Mouse (Mus musculus) lung, postnatal 4 days (tissue): ENCODE measurements around the gene Pcbp4.
A peak's percentile ranks its signal among the peaks of the same experiment; 100 is the strongest.

Experiments
- DNase-seq, 2 experiments: peaks; one replicate each; pipeline ENCODE4 v3.0.0; 2021

The Pcbp4 gene

GRCm38 (mm10) chr9:106453271-106454070 is at the start of gene Pcbp4:
Gene Pcbp4, plus strand, starts transcription at chr9:106453291.
- peak; percentile 65 to 82 for DNase-seq

- peak; percentile 58 to 87 for DNase-seq
These were observed 47.8 kb upstream of the Pcbp4 start for GRCm38 (mm10) chr9:106405275-106405674.

GRCm38 (mm10) chr9:106406443-106407078 is 46.5 kb upstream of the Pcbp4 start:
- peak; percentile 49 to 71 for DNase-seq

GRCm38 (mm10) chr9:106409096-106409495 is 44.0 kb upstream of the Pcbp4 start:
- DNase-seq: no peak

- no peak for DNase-seq
These were observed 42.9 kb upstream of the Pcbp4 start for GRCm38 (mm10) chr9:106410086-106410650.

GRCm38 (mm10) chr9:106411091-106411594 is 41.9 kb upstream of the Pcbp4 start:
- no peak for DNase-seq

- DNase-seq: no peak
These were observed 41.4 kb upstream of the Pcbp4 start for GRCm38 (mm10) chr9:106411729-106412128.

GRCm38 (mm10) chr9:106412210-106412609 is 40.9 kb upstream of the Pcbp4 start:
- DNase-seq: no peak

GRCm38 (mm10) chr9:106413606-106414005 is 39.5 kb upstream of the Pcbp4 start:
- no peak for DNase-seq

GRCm38 (mm10) chr9:106416826-106417225 is 36.3 kb upstream of the Pcbp4 start:
- no peak for DNase-seq

- peak; percentile 84 to 88 for DNase-seq
These were observed 35.1 kb upstream of the Pcbp4 start for GRCm38 (mm10) chr9:106417841-106418625.

GRCm38 (mm10) chr9:106420608-106421007 is 32.5 kb upstream of the Pcbp4 start:
- DNase-seq: no peak

GRCm38 (mm10) chr9:106421033-106421864 is 31.8 kb upstream of the Pcbp4 start:
- DNase-seq: no peak

GRCm38 (mm10) chr9:106421865-106422160 is 31.3 kb upstream of the Pcbp4 start:
- DNase-seq: peak; percentile 78 to 90

GRCm38 (mm10) chr9:106428719-106429220 is 24.3 kb upstream of the Pcbp4 start:
- DNase-seq: no peak

- DNase-seq: peak; percentile 95 to 97
These were observed 23.7 kb upstream of the Pcbp4 start, which contains the start of gene Rpl29 for GRCm38 (mm10) chr9:106429221-106430014. Gene Rpl29, plus strand, starts transcription at chr9:106429454.

- no peak for DNase-seq
These were observed 23.2 kb upstream of the Pcbp4 start for GRCm38 (mm10) chr9:106430015-106430264.

GRCm38 (mm10) chr9:106433389-106433788 is 19.7 kb upstream of the Pcbp4 start:
- no peak for DNase-seq

GRCm38 (mm10) chr9:106436566-106436965 is 16.5 kb upstream of the Pcbp4 start:
- DNase-seq: no peak

- DNase-seq: no peak
These were observed 10.4 kb upstream of the Pcbp4 start for GRCm38 (mm10) chr9:106442680-106443079.

- no peak for DNase-seq
These were observed 8.3 kb upstream of the Pcbp4 start for GRCm38 (mm10) chr9:106444836-106445235.
